8 mouse cellular contexts compared by ENCODE assay signal in genomic region chr5:64883491-64883890, GRCm38 (mm10). TPM values are rescaled to one million over a fixed set of nuclear protein-coding genes. Genes with fewer than 3 reads are reported as not detected.
DNase-seq lines count a peak whose midpoint lies in the region; ATAC-seq lines count a peak whose summit lies in the region.

No protein-coding gene starts in this region.

- H3K9ac ChIP-seq in forebrain, embryonic 16.5 days (replicated peaks; ENCODE audit: low read depth, low read length) = no peak overlapping the region
- no peak overlapping the region for H3K9ac ChIP-seq in midbrain, embryonic 15.5 days

- H3K36me3 ChIP-seq in forebrain, embryonic 16.5 days (ENCODE audit: control insufficient read depth, insufficient read depth) = no peaks in the 10 kb centered on the region
- H3K36me3 ChIP-seq in midbrain, embryonic 15.5 days (replicated peaks) = no peaks in the 10 kb centered on the region

- no peaks in the 10 kb centered on the region for H3K27me3 ChIP-seq in forebrain, embryonic 16.5 days (replicated peaks; ENCODE audit: control insufficient read depth, insufficient read depth, low read length)
- no peaks in the 10 kb centered on the region for H3K27me3 ChIP-seq in midbrain, embryonic 15.5 days (replicated peaks)

- no peak overlapping the region for H3K27ac ChIP-seq in forebrain, embryonic 16.5 days (ENCODE audit: low read length)
- H3K27ac ChIP-seq in midbrain, embryonic 15.5 days = no peak overlapping the region

- no peak overlapping the region for H3K4me3 ChIP-seq in forebrain, embryonic 16.5 days (replicated peaks; ENCODE audit: low read length)
- no peak overlapping the region for H3K4me3 ChIP-seq in midbrain, embryonic 15.5 days

- 3% methylated on average over 4 of the region's 4 CpGs for WGBS in forebrain, embryonic 16.5 days
- WGBS in midbrain, embryonic 15.5 days = 6% methylated on average over 4 of the region's 4 CpGs

- H3K9me3 ChIP-seq in forebrain, embryonic 16.5 days (ENCODE audit: control insufficient read depth, low read length) = no peaks in the 10 kb centered on the region
- H3K9me3 ChIP-seq in midbrain, embryonic 15.5 days = no peaks in the 10 kb centered on the region

- DNase-seq in adrenal gland, postnatal 14 days = peak; percentile 54
- no peak for DNase-seq in adrenal gland, postnatal 25 days
- DNase-seq in right cerebral cortex, adult 2 months (ENCODE audit: low spot score in 2 of 2) = peak; percentile 14 to 49
- no peak for DNase-seq in right cerebral cortex, postnatal 36 days (ENCODE audit: low spot score in 2 of 2)
- DNase-seq in kidney, postnatal 36 days = peak; percentile 52
- no peak for DNase-seq in gastrocnemius, adult 8-10 months (ENCODE audit: low spot score in 2 of 2)

- no peak overlapping the region for H3K4me2 ChIP-seq in forebrain, embryonic 16.5 days (ENCODE audit: low read length)
- no peak overlapping the region for H3K4me2 ChIP-seq in midbrain, embryonic 15.5 days

- peaks cover 5% of the 10 kb centered on the region; the same call in 1 of the 2 replicates for H3K4me1 ChIP-seq in forebrain, embryonic 16.5 days (replicated peaks; ENCODE audit: control insufficient read depth, insufficient read depth, low read length)
- H3K4me1 ChIP-seq in midbrain, embryonic 15.5 days = peaks cover 5% of the 10 kb centered on the region; the same call in 1 of the 2 replicates

- ATAC-seq in forebrain, embryonic 16.5 days = peak; percentile 52
- peak; percentile 66; the same call in 1 of the 2 replicates for ATAC-seq in midbrain, embryonic 15.5 days (replicated peaks)

RNA-seq across cellular contexts. Expression of gene Tlr1, which starts 49.9 kb away (rescaled TPM):
- total RNA-seq in adrenal gland, postnatal 14 days (2021) = 0.85 and 3.4 TPM in 2 replicates
- total RNA-seq in adrenal gland, postnatal 25 days (2021) = 1.3 and 1.4 TPM in 2 replicates
- polyA plus RNA-seq in forebrain, embryonic 16.5 days (2015; fragmentation: Nextera tagmentation; extraction: Ambion mirVana) = 0.22 and 0.47 TPM in 2 replicates
- polyA plus RNA-seq in midbrain, embryonic 15.5 days (2015; fragmentation: Nextera tagmentation; extraction: Ambion mirVana) = 0.60 and 0.75 TPM in 2 replicates
- not detected for total RNA-seq in gastrocnemius, adult 8-10 months (2022)

Comparison
In these comparisons a context has a peak if more than half of its experiments do, and no peak if none do; other contexts are left out.
1. DNase-seq: peak in adrenal gland, postnatal 14 days (single experiment), right cerebral cortex, adult 2 months (2 of 2) and kidney, postnatal 36 days (2 of 2); none in adrenal gland, postnatal 25 days (single experiment), right cerebral cortex, postnatal 36 days (0 of 2) and gastrocnemius, adult 8-10 months (0 of 2).